Mouse (Mus musculus) thymus, adult 2 months (tissue): ENCODE results near the gene Tbcc.

Source experiments
- CTCF ChIP-seq: fragments of 200-500 bp; IDR thresholded peaks from 2 replicates; pipeline ENCODE4 v1.5.1; 2012; ENCODE audit warnings: mild to moderate bottlenecking, control low read depth, low read length, moderate library complexity, borderline replicate concordance; ENCODE audit not compliant: control insufficient read depth, poor library complexity, insufficient read depth; ENCODE audit errors: extremely low read depth
- POLR2A ChIP-seq: fragments of 200-500 bp; IDR thresholded peaks from 2 replicates; pipeline ENCODE4 v1.6.1; 2012; ENCODE audit warnings: mild to moderate bottlenecking, low read length, control low read depth, moderate library complexity; ENCODE audit not compliant: control insufficient read depth, poor library complexity, insufficient read depth; ENCODE audit errors: extremely low read depth

GRCm38 (mm10) chr17:46877061-46877460 lies 13.4 kb upstream of the Tbcc start:
- TF ChIP-seq CTCF (no peak), POLR2A (no peak)
